Mouse (Mus musculus) intestine, postnatal 0 days (tissue): ENCODE data around the gene Gm47985. TPM values are rescaled to one million over a fixed set of nuclear protein-coding genes. Genes with fewer than 3 reads are reported as not detected.

Experiments
- ATAC-seq: fragments of 200-750 bp; cut with Nextera tagmentation; 2 replicates; pipeline ENCODE4 v1.8.0; 2017; ENCODE audit warnings: mild to moderate bottlenecking, moderate TSS enrichment, moderate library complexity
- H3K27ac ChIP-seq: fragments of 300-500 bp; sonication (generic); 2 replicates; pipeline ENCODE4 v1.5.1; 2014; ENCODE audit warnings: mild to moderate bottlenecking, low read depth, low read length, moderate library complexity
- H3K27me3 ChIP-seq: fragments of 300-500 bp; sonication (generic); replicated peaks from 2 replicates; pipeline ENCODE4 v1.6.1; 2014; ENCODE audit warnings: low read length, mixed read lengths; ENCODE audit not compliant: control insufficient read depth, insufficient read depth
- H3K36me3 ChIP-seq: fragments of 300-500 bp; sonication (generic); 2 replicates; pipeline ENCODE4 v1.6.1; 2014; ENCODE audit warnings: mild to moderate bottlenecking, moderate library complexity; ENCODE audit not compliant: control insufficient read depth, insufficient read depth
- H3K4me1 ChIP-seq: fragments of 300-500 bp; sonication (generic); replicated peaks from 2 replicates; pipeline ENCODE4 v1.6.1; 2014; ENCODE audit warnings: antibody characterized with exemption, low read length, mixed read lengths; ENCODE audit not compliant: control insufficient read depth, insufficient read depth
- H3K4me2 ChIP-seq: fragments of 300-500 bp; sonication (generic); replicated peaks from 2 replicates; pipeline ENCODE4 v1.6.1; 2014; ENCODE audit warnings: low read depth, mild to moderate bottlenecking, moderate library complexity
- H3K4me3 ChIP-seq: fragments of 300-500 bp; sonication (generic); 2 replicates; pipeline ENCODE4 v1.5.1; 2014; ENCODE audit warnings: low read depth, low read length
- H3K9ac ChIP-seq: fragments of 300-500 bp; sonication (generic); 2 replicates; pipeline ENCODE4 v1.6.1; 2014; ENCODE audit warnings: mild to moderate bottlenecking, low read depth, low read length
- H3K9me3 ChIP-seq: fragments of 300-500 bp; sonication (generic); 2 replicates; pipeline ENCODE4 v1.6.1; 2016; ENCODE audit warnings: mixed run types; ENCODE audit not compliant: control insufficient read depth
- CTCF ChIP-seq: sonication (generic); IDR thresholded peaks from 2 replicates; pipeline ENCODE4 v1.5.1; 2016; ENCODE audit warnings: low read depth, mild to moderate bottlenecking, control low read depth, antibody characterized with exemption, moderate library complexity
- WGBS: fragments of 180-500 bp; shearing (Covaris S2); extraction: QIAGEN DNeasy Blood & Tissue Kit; methylation state at CpG from one replicate; pipeline ENCODE4 v1.1.7; 2014; 5-methylcytosine and 5-hydroxymethylcytosine counted together
- polyA plus RNA-seq: library from polyadenylated mRNA; unstranded; fragments of >200 nt; fragmentation: Nextera tagmentation; extraction: Ambion mirVana; gene quantifications from 2 replicates; pipeline ENCODE4 v1.2.1, GENCODE M21; 2015

Gm47985 gene
- polyA plus RNA-seq, 1 experiment from 2014 or later = 0.08 TPM

GRCm38 (mm10) chr1:151228320-151228989 is 46.1 kb downstream of the Gm47985 start:
- no peak overlapping the region for H3K9ac ChIP-seq
- no peaks in the 10 kb centered on the region for H3K27me3 ChIP-seq
- 87% methylated on average over 1 of the region's 1 CpGs for WGBS
- no peak overlapping the region for H3K4me2 ChIP-seq
- no peaks in the 10 kb centered on the region for H3K36me3 ChIP-seq
- H3K4me1 ChIP-seq = no peaks in the 10 kb centered on the region
- no peak overlapping the region for H3K27ac ChIP-seq
- no peak overlapping the region for H3K4me3 ChIP-seq
- ATAC-seq = no peak
- TF ChIP-seq CTCF = no peak
- no peaks in the 10 kb centered on the region for H3K9me3 ChIP-seq

GRCm38 (mm10) chr1:151232346-151232745 is 50.0 kb downstream of the Gm47985 start:
- no peaks in the 10 kb centered on the region for H3K9me3 ChIP-seq
- no peak for TF ChIP-seq CTCF
- no peak overlapping the region for H3K4me2 ChIP-seq
- H3K27ac ChIP-seq = no peak overlapping the region
- ATAC-seq = no peak
- 82% methylated on average over 3 of the region's 3 CpGs for WGBS
- H3K4me3 ChIP-seq = no peak overlapping the region
- no peaks in the 10 kb centered on the region for H3K4me1 ChIP-seq
- no peak overlapping the region for H3K9ac ChIP-seq
- no peaks in the 10 kb centered on the region for H3K36me3 ChIP-seq
- H3K27me3 ChIP-seq = no peaks in the 10 kb centered on the region

GRCm38 (mm10) chr1:151233756-151234155 is 51.4 kb downstream of the Gm47985 start:
- H3K9me3 ChIP-seq = no peaks in the 10 kb centered on the region
- no peaks in the 10 kb centered on the region for H3K4me1 ChIP-seq
- H3K4me2 ChIP-seq = no peak overlapping the region
- H3K27ac ChIP-seq = no peak overlapping the region
- 81% methylated on average over 3 of the region's 3 CpGs for WGBS
- H3K4me3 ChIP-seq = no peak overlapping the region
- H3K27me3 ChIP-seq = no peaks in the 10 kb centered on the region
- no peak overlapping the region for H3K9ac ChIP-seq
- ATAC-seq = no peak
- TF ChIP-seq CTCF = no peak
- H3K36me3 ChIP-seq = no peaks in the 10 kb centered on the region

Other genes with a start within 250 kb of the Gm47985 start
- 4.2 and 4.7 TPM in 2 replicates for gene Hmcn1, start 189.1 kb upstream of the Gm47985 start, polyA plus RNA-seq
- gene Gm8947, start 9.8 kb downstream of the Gm47985 start, polyA plus RNA-seq = not detected in 2 replicates
- gene Gm47995, start 15.9 kb downstream of the Gm47985 start, polyA plus RNA-seq = not detected in 2 replicates
- not detected in 2 replicates for gene 3110040M04Rik, start 21.6 kb downstream of the Gm47985 start, polyA plus RNA-seq
- not detected in 2 replicates for gene Gm47996, start 27.6 kb downstream of the Gm47985 start, polyA plus RNA-seq
- gene Ivns1abp, start 161.9 kb downstream of the Gm47985 start, polyA plus RNA-seq = 101 and 107 TPM in 2 replicates
- gene Swt1, start 245.9 kb downstream of the Gm47985 start, polyA plus RNA-seq = 56.7 and 66.5 TPM in 2 replicates
- gene Trmt1l, start 246.0 kb downstream of the Gm47985 start, polyA plus RNA-seq = 18.5 and 21.7 TPM in 2 replicates